Mouse (Mus musculus): ENCODE results near the gene Gm5890.
"Not testable (repeated sequence)": the region's sequence is repeated elsewhere in the genome, so short reads cannot be mapped to it uniquely, and the experiment has no call there.

The Gm5890 gene

DNA sequence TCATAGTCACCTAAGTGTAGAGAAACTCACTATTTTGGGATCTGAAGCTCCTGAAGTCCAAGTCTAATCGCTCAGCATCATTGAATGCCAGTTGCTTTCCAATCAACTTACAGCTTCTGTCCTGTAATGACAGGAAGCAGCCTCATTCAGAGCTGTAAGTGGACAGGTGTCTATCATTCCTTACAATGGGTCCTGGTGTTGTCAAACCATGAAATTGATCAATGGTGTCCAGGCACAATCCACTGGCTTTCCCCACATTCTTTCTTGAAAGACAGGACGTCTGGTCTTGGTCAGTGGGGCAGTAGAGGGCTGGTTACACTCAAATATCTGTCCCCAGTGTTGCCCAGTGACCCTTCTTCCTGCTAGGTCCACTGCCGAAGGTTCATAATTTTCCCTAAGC lies at the start of gene Gm5890:
Gm5890 (minus strand) TSS at position 101 of the 400 bp plus-strand sequence.
- DNase-seq (ENCODE audit: extremely low spot score, low spot score): not testable (repeated sequence)

DNA sequence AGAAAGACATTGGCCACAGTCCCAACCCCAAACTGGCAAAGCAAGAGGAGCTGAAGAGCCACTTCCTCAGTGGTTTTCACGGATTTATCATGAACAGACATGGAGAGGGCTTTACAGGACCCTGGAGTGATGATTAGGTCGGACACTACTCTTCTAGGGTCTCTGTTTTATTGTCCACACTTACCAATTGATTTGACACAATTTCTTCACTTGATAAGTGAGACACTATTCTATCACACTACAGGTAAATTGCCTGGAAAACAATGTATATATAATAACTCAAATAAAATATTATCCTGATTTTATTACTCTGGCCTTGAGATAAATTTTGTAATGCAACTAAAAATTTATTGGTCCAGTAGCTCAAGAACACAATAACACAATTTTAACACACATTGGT lies 28.9 kb downstream of the Gm5890 start, which contains the start of gene Gm4498:
Gm4498 (minus strand) TSS at position 101 of the 400 bp plus-strand sequence.
- not testable (repeated sequence) for DNase-seq (ENCODE audit: extremely low spot score, low spot score)

All from neural tube, embryonic 10.5 days (tissue).